Mouse (Mus musculus) midbrain, embryonic 10.5 days (tissue): ENCODE results near the gene Gal3st1. TPM values are rescaled to one million over a fixed set of nuclear protein-coding genes. Genes with fewer than 3 reads are reported as not detected.

Experiments
- DNase-seq: peaks from one replicate; pipeline ENCODE4 v3.0.0-alpha.2; 2017; ENCODE audit warnings: low spot score
- H3K27ac ChIP-seq: fragments of 300-500 bp; sonication (generic); replicated peaks from 2 replicates; pipeline ENCODE4 v1.5.1; 2016; ENCODE audit warnings: mild to moderate bottlenecking
- H3K27me3 ChIP-seq: fragments of 300-500 bp; sonication (generic); 2 replicates; pipeline ENCODE4 v1.6.1; 2016; ENCODE audit warnings: low read depth, mild to moderate bottlenecking; ENCODE audit not compliant: poor library complexity, severe bottlenecking
- H3K36me3 ChIP-seq: fragments of 300-500 bp; sonication (generic); 2 replicates; pipeline ENCODE4 v1.6.1; 2016; ENCODE audit warnings: mild to moderate bottlenecking, moderate library complexity
- H3K4me1 ChIP-seq: fragments of 300-500 bp; sonication (generic); 2 replicates; pipeline ENCODE4 v1.6.1; 2016
- H3K4me3 ChIP-seq: fragments of 300-500 bp; sonication (generic); 2 replicates; pipeline ENCODE4 v1.5.1; 2016; ENCODE audit warnings: mild to moderate bottlenecking, moderate library complexity
- H3K9me3 ChIP-seq: fragments of 300-500 bp; sonication (generic); replicated peaks from 2 replicates; pipeline ENCODE4 v1.6.1; 2016; ENCODE audit warnings: mild to moderate bottlenecking
- WGBS: fragments of 180-500 bp; shearing (Covaris S2); methylation state at CpG from one replicate; pipeline ENCODE4 v1.1.7; 2016; 5-methylcytosine and 5-hydroxymethylcytosine counted together
- polyA plus RNA-seq: library from polyadenylated mRNA; unstranded; fragments of >200 nt; fragmentation: Nextera tagmentation; extraction: Ambion mirVana; gene quantifications from 2 replicates; pipeline ENCODE4 v1.2.1, GENCODE M21; 2016

Gal3st1 gene
- polyA plus RNA-seq, 1 experiment from 2014 or later: 0.16 TPM

DNA sequence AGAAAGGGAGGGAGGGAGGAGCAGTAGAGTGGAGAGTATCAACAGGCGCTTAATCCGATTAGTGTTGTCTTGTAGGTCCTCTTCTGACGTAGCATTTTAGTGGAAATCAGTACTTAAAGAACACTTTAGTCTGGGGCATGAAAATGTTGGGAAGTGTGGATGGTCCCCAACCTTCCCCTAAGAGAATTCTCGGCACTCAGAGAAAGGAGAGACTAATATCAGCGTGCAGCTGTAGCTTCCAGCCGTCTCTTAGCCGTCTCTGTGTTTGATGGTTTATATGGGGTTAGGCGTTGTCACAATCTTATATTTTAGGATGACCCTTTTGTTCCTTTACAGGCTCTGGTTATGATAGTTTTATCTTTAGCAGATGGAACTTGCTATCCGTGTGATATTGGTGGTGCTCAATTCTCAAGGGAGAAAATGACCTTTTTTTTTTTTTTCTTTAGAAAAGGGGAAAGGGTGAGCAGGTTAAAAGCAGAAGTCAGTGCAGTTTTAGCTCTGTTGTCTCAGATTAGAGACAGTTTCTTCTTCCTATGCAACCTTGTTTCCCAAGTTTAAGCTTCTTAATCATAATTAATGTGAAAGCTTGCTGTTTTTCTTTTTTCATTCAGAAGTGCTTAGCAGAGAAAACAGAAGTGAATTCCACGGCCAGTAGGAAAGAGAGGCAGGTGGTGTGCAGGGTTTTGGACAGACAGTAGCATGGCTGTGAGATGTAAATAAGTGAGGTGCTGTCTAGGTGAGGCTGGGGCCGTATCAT, 18.8 kb upstream of the Gal3st1 start:
- Histone ChIP-seq H3K27ac (peak overlapping the region; percentile 92), H3K36me3 (peaks cover 30% of the 10 kb centered on the region), H3K4me3 (peak overlapping the region; percentile 89), H3K27me3 (no peaks in the 10 kb centered on the region), H3K9me3 (no peaks in the 10 kb centered on the region), H3K4me1 (peaks cover 22% of the 10 kb centered on the region)
- WGBS: 17% methylated on average over 11 of the region's 11 CpGs
- DNase-seq: no peak

DNA sequence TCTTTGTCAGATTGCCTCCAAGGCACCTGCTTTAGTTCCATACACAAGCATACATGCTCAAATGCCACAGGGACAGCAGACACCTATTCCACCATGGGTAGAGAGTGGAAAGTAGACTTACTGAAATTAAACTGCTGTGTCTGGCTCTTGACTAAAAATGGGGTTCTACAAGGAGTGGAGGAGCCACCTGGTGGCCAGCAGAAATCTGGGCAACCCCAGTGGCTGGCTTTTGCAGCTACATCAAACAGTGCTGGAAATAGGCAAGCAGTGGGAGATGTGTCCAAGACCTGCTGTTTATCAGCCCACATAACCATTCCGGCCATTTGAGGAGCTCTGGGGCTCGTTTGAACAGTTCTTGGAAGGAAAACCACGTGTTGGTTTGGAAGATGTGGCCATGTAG, 13.6 kb upstream of the Gal3st1 start:
- Histone ChIP-seq H3K36me3 (peaks cover 83% of the 10 kb centered on the region), H3K27me3 (no peaks in the 10 kb centered on the region), H3K4me3 (no peak overlapping the region), H3K27ac (no peak overlapping the region), H3K4me1 (peaks cover 16% of the 10 kb centered on the region), H3K9me3 (no peaks in the 10 kb centered on the region)
- 86% methylated on average over 3 of the region's 3 CpGs for WGBS
- no peak for DNase-seq

DNA sequence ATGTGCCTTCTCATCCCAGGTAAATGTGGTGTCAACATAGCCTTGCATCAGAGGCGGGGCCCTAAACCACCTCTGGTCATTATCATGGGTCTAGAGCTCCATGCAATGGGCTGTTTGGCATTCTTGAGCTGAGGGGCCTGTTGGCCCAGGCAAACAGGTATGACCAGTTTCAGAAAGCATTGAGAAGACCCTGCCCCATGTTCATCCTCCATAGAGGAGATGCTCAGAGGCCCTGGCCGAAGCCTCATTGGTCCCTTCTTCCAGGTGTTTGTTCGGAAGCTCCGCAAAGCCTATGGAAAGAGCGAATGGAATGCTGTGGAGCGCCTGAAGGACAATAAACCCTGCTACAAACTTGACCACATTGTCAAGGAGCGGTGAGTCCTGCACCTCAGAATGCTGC, 13.1 kb upstream of the Gal3st1 start:
- Histone ChIP-seq H3K27me3 (no peaks in the 10 kb centered on the region), H3K4me3 (no peak overlapping the region), H3K27ac (no peak overlapping the region), H3K36me3 (peaks cover 88% of the 10 kb centered on the region), H3K9me3 (no peaks in the 10 kb centered on the region), H3K4me1 (peaks cover 11% of the 10 kb centered on the region)
- DNase-seq: no peak
- WGBS: 95% methylated on average over 7 of the region's 7 CpGs

GRCm38 (mm10) chr11:3973081-3973480, 10.4 kb upstream of the Gal3st1 start:
- no peaks in the 10 kb centered on the region for H3K9me3 ChIP-seq
- no peaks in the 10 kb centered on the region for H3K27me3 ChIP-seq
- DNase-seq: no peak
- WGBS: 94% methylated on average over 7 of the region's 7 CpGs
- no peak overlapping the region for H3K4me3 ChIP-seq
- H3K36me3 ChIP-seq: peaks cover 100% of the 10 kb centered on the region
- no peaks in the 10 kb centered on the region for H3K4me1 ChIP-seq
- H3K27ac ChIP-seq: no peak overlapping the region

GRCm38 (mm10) chr11:3974311-3974710, 9.1 kb upstream of the Gal3st1 start:
- peaks cover 100% of the 10 kb centered on the region for H3K36me3 ChIP-seq
- 78% methylated on average over 3 of the region's 3 CpGs for WGBS
- H3K9me3 ChIP-seq: no peaks in the 10 kb centered on the region
- no peaks in the 10 kb centered on the region for H3K27me3 ChIP-seq
- no peak overlapping the region for H3K27ac ChIP-seq
- no peak overlapping the region for H3K4me3 ChIP-seq
- DNase-seq: no peak
- no peaks in the 10 kb centered on the region for H3K4me1 ChIP-seq

GRCm38 (mm10) chr11:3976678-3977077, 6.8 kb upstream of the Gal3st1 start, which contains the start of gene 4930556J24Rik:
4930556J24Rik (minus strand) TSS chr11:3976778.
- Histone ChIP-seq H3K36me3 (peaks cover 99% of the 10 kb centered on the region), H3K4me3 (no peak within 1 kb of the TSS), H3K27me3 (no peaks in the 10 kb centered on the region), H3K27ac (no peak within 1 kb of the TSS), H3K9me3 (no peaks in the 10 kb centered on the region), H3K4me1 (no peaks in the 10 kb centered on the region)
- no peak for DNase-seq
- WGBS: 94% methylated on average over 6 of the region's 6 CpGs

GRCm38 (mm10) chr11:3978421-3978820, 5.0 kb upstream of the Gal3st1 start:
- Histone ChIP-seq H3K27me3 (peaks cover 11% of the 10 kb centered on the region), H3K27ac (no peak overlapping the region), H3K4me3 (no peak overlapping the region), H3K9me3 (no peaks in the 10 kb centered on the region), H3K4me1 (peaks cover 12% of the 10 kb centered on the region), H3K36me3 (peaks cover 87% of the 10 kb centered on the region)
- DNase-seq: no peak
- 91% methylated on average over 5 of the region's 5 CpGs for WGBS

DNA sequence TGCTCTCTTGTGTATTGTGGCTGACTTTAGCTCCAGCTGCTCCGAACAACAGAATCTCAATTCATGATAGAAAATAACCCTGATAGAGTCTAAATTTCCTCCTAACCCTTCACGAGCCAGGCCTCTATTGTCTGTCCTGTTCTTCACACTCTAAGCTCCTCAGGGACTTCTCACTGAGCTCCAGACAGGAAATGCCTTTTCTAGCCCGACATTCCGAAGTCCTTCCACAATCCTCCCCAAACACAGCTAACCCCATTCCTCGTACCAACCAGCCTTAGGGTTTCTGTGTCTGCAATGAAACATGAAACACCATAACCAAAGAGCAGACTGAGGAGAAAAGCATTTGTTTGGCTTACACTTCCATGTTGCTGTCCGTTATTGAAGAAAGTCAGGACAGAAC, 1.9 kb upstream of the Gal3st1 start:
- no peak for DNase-seq
- WGBS: 73% methylated on average over 6 of the region's 6 CpGs
- H3K4me3 ChIP-seq: no peak overlapping the region
- peaks cover 31% of the 10 kb centered on the region for H3K27me3 ChIP-seq
- no peak overlapping the region for H3K27ac ChIP-seq
- H3K9me3 ChIP-seq: no peaks in the 10 kb centered on the region
- peaks cover 27% of the 10 kb centered on the region for H3K4me1 ChIP-seq
- H3K36me3 ChIP-seq: peaks cover 56% of the 10 kb centered on the region

GRCm38 (mm10) chr11:3982275-3983209, 894 bp upstream of the Gal3st1 start:
- WGBS: 73% methylated on average over 7 of the region's 7 CpGs
- no peak for DNase-seq
- H3K4me3 ChIP-seq: peak overlapping the region; percentile 56; the same call in 1 of the 2 replicates
- peaks cover 46% of the 10 kb centered on the region for H3K36me3 ChIP-seq
- peaks cover 27% of the 10 kb centered on the region for H3K4me1 ChIP-seq
- no peaks in the 10 kb centered on the region for H3K9me3 ChIP-seq
- H3K27me3 ChIP-seq: peaks cover 31% of the 10 kb centered on the region
- no peak overlapping the region for H3K27ac ChIP-seq

DNA sequence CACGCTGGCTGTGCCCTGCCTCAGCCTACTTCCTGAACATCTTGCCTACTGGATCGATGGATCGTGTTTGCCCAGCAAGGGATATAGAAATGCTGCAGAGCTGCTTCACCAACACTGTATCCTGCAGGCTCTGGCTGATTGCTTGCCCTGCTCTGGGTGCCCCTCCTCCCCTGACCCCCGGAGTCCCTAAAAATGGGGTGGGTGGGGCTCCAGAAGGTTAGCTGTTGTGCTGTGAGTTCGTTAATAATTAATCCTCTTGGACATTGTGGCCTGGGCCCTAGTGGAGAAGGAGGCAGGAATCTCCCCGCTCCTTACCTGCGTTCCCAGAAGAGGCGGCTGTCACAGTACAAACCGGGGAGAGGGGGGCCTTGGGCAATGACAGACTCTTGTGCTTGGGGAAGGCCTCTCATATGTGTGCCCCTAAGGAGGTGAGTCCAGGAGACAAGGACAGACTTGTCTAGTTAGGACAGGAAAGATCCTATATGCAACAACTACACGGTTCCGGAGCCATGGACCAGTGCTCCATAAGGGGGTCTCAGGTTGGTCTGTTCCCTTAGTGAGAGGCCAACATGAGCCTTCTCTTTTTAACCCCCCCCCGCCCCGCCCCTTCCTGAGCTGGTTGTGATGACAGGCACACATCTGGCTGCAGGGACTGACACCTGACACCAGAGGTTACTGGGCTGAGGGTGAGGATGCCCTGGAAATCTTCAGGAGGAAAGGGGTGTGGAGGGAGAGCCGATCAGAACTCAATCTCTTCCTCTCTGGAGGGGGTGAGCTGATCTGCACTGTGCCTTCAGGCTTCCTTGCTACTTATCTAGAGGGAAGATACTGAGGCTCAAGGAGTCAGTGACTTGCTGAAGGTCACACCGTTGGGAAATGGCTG, 668 bp downstream of the Gal3st1 start:
- Histone ChIP-seq H3K27ac (peak overlapping the region; percentile 57), H3K27me3 (peaks cover 31% of the 10 kb centered on the region), H3K4me3 (peak overlapping the region; percentile 56), H3K36me3 (peaks cover 30% of the 10 kb centered on the region), H3K9me3 (no peaks in the 10 kb centered on the region), H3K4me1 (peaks cover 27% of the 10 kb centered on the region)
- no peak for DNase-seq
- 15% methylated on average over 15 of the region's 15 CpGs for WGBS

DNA sequence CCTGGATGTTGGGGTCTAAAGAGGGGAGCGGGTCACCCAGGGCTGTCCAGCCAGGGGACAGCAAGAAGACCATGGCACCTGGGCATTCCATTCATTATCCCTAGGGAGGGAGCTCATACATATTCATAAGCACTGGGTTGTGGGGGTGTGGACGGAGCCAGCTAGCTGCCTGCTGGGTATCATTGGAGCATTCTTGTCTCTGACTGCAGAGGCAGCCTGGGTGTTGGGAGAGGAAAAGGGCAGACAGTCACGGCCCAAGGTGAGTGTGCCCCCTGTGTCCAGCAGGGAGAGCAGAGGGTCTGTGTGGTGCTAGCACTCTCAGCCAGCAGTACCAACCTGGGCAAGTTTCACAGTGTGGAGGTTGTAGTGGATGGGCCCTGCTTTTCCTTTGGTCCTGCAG, 6.3 kb downstream of the Gal3st1 start:
- DNase-seq: no peak
- Histone ChIP-seq H3K36me3 (no peaks in the 10 kb centered on the region), H3K27ac (no peak overlapping the region), H3K27me3 (peaks cover 7% of the 10 kb centered on the region), H3K4me3 (no peak overlapping the region), H3K4me1 (0 out of 2 replicates have a peak, but pooled peaks cover 2% of the 10 kb centered on the region), H3K9me3 (no peaks in the 10 kb centered on the region)
- 51% methylated on average over 3 of the region's 3 CpGs for WGBS

DNA sequence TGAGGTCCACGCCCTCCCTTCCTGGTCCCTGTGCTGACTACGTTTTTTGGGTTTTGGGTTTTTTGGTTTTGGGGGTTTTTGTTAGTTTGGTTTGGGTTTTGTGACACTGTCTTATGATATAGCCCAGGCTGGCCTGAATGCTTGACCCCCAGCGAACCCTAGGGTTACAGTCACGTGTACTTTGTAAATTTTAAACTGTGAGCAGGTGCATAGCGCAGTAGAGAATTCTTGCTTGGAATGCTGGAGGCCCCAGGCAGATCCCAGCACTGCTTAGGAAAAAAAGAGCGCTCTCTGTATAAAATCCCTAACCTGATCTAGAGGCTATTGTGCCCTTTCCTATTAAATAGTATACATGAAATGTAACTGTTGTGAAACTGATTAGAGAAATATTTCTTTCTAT, 9.7 kb downstream of the Gal3st1 start:
- Histone ChIP-seq H3K4me3 (no peak overlapping the region), H3K27ac (no peak overlapping the region), H3K27me3 (peaks cover 17% of the 10 kb centered on the region), H3K9me3 (no peaks in the 10 kb centered on the region), H3K36me3 (no peaks in the 10 kb centered on the region), H3K4me1 (peaks cover 5% of the 10 kb centered on the region)
- 76% methylated on average over 6 of the region's 6 CpGs for WGBS
- DNase-seq: no peak
